Mouse (Mus musculus): ENCODE measurements at regions not wholly inside any gene's neighbourhood (a gene's known extent, or its start where the extent isn't known, plus 50 kb on each side); places are given as distances from the start of the nearest gene placed in this dataset.
A peak's percentile ranks its signal among the peaks of the same experiment; 100 is the strongest.

DNA sequence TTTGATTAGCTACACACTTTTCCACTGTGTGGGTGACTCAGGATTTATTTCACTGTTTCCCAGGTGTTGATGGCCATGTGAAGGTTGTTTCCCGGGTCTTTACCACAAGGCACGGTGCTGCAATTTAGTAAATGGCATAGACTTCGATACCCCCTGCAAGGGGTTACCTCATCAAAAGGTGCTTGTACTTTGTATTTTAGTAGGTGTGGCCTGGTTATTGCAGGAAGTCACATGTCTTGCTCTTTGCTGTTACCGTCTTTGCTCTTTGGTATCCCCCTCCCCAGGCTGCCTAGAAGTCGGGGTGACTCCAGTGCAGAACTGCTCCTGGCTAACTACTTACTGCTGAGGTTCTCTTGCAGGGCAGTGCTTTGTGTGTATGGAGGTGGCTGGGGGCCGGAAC lies 74.8 kb upstream of the Bod1 start:
- ATAC-seq (ENCODE audit: poor library complexity, severe bottlenecking): no peak

DNA sequence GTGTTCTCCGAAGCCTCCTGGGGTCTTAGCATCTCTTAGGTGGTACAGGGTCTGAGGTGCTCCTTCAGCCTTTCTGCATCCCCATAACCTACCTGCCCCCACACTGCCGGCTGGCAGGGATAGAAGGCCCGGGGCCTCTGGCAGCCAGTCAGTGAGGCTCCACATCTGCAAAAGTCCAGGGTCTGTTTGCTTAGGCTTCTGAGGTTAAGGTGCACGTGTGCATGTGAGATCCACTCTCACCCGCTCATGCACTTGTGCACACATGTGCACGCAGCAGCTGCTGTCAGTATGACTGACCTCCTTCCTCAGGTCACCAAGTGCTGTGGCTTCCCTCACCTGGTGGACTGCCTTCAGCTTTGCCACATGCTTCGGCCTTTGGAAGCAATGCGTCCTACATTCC lies 75.3 kb upstream of the Bod1 start:
- no peak for ATAC-seq (ENCODE audit: poor library complexity, severe bottlenecking)

DNA sequence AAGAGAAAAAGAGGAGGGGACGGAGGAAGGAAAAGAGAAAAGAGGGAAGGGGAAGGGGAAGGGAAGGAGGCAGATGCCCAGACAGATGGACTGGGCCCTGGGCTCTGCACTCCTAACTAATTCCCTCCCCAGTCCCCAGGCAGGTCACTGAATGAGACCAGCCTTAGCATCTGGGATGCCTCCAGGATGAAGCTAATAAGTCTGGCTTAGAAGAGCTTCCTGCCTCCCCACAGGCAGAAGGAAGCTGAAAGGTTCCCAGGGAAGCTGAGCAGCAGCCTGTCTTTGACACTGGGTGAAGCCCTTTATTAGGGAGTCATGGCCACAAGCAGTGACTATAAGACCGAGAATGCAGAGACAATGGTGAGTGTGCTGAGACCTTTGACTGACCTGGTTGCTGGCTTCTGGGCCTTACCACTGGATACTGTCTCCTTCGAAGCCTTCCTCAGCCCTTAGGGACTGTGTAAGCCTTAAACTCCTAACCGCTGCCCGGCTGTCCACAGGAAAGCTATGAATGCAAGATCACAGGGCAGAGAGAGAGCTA lies 76.7 kb upstream of the Bod1 start:
- no peak for ATAC-seq (ENCODE audit: poor library complexity, severe bottlenecking)

DNA sequence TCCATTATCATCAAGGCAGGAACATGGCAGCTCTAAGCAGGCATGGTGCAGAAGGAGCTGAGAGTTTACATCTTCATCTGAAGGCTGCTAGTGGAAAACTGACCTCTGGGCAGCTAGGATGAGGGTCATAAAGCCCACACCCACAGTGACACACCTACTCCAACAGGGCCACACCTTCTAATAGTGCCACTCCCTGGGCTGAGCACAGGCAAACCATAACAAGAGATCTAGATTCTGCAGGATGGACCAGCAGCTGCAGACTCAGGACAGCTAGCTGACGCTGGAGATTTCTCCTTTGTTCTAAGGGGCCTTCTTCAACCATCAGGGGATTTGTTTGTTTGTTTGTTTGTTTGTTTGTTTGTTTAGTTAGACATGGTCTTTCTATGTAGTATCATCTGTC lies 79.6 kb upstream of the Bod1 start:
- ATAC-seq (ENCODE audit: poor library complexity, severe bottlenecking): no peak

DNA sequence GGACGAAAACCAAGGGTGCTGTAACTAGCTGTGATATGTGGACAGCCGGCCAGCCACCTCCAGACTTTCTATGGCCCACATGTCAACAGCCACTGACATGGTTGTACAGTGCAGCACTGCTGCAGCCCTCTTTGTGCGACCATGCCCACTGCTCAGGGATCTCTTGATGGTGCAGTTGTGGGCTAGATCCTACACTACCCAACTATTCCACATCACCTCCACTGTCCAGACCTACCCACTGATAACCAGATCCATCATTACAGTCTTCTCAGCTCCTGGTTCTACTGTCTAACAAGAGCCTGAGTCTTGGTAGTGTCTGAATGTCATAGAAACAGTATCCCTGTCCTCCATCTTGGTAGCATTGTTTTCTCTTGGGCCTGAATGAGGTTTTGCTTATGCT lies 81.5 kb upstream of the Bod1 start:
- no peak for ATAC-seq (ENCODE audit: poor library complexity, severe bottlenecking)

DNA sequence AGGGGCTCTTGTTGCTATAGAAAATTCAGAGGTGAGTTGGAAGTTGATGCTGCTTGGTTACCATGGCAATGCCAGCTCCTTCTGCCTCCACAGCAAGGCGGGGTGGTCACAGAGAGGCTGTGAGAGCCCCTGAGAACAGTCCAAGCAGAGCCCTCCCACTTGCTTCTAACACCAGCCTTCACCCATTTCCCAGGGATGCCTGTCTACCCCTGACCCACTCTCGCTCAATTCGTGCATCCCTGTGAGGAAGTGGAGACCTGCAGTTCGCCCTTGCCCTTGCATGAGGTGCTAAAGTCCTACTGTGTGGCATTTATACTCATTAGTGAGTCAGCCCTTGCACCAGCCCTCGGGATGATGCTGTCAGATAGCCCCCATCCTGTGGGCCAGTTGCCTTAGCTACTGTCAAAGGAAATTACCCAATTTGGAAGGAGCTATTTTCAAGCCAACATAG lies 82.1 kb upstream of the Bod1 start:
- no peak for ATAC-seq (ENCODE audit: poor library complexity, severe bottlenecking)

DNA sequence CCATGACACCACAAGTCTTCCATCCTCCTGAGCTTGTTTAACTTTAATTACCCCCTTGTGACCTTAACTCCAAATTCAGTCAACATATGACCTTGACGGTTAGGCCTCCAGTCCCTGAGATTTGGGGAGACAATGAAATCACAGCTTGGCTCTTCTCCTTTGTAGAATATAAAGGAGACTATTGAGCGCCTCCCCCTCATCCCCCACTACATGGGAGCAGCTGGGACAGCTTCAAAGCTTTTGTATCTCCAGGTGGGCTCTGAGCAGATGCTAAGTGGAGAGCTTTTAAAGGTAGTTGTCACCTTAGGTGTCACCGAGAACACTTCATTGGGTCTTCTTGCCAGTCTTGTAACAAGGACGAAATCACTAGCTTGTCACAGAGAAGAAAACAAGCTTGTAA lies 82.7 kb upstream of the Bod1 start:
- ATAC-seq (ENCODE audit: poor library complexity, severe bottlenecking): no peak

DNA sequence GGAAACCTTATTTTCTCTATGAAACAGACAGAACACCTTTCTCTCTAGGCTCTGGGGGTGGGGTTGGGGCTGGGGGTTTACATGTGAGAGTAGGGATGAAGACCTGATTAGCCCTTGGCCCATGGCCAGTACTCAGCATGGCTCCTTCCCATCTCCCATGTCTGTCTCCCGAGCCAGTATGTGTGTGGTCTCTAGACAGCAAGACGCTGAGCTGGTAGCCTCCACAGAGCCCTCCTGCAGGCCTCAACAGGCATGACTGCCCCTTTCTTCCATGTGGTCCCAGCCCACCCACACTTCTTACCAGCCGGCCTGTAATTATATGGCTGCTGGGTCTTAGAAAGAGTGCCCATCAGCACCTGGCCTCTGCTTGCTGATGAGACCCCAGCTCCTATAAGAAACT lies 84.2 kb upstream of the Bod1 start:
- no peak for ATAC-seq (ENCODE audit: poor library complexity, severe bottlenecking)

DNA sequence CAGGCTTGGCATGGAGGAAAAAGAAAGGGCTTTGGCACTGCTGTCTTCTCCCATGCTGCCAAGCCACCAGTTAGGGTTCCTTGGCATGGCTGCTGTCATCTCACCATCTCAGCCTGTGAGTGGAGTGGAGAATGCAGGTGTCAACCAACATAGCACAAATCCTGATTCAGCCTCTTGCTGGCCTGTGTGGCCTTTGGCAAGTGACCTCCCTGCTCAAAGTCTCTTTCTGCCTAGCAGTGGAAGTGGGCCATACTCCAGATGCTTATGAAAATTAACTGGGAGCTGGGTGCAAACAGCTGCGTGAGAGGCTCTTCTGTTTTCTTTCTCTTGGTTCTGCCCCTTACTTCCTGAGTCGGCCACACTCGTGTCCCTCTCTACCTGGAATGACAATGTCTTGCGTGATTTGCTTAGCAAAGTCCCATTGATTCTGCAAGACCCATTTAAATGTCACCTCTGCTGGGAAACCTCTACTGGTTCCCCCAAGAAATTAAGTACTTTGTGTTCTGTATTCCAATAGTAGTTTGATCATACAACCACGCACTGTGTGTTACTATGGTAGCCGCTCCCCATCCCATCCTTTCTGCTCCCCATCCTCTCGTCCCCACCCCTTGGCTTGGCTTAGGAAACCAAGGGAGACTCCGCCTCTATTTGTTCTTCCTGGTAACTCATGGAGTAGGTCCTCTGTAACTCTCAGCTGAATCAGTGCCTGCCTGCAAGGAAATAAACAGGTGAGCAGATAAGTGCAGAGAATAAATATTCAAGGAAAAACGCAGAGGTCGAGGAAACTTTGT lies 84.9 kb upstream of the Bod1 start:
- no peak for ATAC-seq (ENCODE audit: poor library complexity, severe bottlenecking)

DNA sequence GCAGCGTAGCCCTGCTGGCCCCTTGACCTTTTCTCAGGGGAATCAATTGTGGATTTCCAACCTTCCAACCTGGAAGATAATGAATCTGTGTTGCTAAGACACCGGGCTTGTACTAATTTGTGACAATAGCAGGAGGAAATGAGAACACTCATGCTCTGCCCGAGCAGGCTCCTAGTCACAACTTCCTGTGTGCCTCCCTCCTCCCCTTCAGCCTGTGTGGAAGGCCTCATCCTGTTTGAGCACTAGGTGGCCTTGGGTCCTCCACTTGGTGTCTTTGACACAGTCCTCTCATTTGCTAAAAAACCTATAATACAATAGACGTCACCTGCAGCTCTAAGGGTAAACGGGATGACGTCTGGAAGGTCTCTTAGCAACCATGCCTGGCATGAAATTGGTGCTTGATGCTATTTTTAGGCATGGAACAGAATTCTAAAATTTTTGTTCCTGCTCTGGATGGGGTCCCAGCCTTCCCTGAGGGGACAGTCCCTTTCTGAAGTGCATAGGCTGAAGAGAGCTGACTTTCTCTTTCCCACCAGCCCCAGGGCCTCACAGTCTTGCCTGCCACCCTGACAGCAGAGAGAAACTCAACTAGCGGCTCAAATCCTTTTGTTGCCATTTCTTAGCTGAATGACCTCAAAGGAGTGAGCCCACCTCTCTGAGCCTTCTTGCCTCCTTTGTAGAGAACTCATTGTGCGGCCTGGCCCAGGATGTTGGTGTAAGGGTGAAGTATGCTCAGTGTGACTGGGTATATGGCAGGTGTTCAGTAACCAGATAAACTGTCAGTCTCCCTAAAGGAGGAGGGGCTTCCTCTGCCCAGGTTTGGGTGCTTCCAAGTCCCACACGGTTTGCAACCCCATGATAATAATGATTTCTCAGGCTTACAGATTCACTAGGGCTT lies 88.4 kb upstream of the Bod1 start:
- ATAC-seq (ENCODE audit: poor library complexity, severe bottlenecking): 0 out of 2 replicates have a peak, but pooled peaks have one; percentile 24

DNA sequence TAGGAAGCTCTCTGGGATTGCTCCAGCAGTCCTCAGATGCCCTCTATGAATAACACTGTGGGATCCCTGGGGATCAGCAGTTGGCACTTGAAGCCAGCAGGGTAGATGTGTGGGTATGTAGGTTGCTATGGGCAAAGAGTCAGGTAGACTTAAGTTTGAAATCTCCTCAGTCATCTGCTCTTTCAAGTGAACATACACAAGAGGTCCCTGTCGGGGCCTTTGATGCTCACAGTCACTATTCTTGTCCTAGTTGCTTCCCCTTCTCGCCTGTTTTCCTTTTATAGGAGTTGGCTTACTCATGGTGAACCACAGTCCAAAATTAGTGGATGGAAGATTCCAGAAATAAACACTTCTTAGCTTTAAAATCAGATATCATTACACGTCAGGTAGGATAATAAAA lies 92.2 kb upstream of the Bod1 start:
- ATAC-seq (ENCODE audit: poor library complexity, severe bottlenecking): no peak

DNA sequence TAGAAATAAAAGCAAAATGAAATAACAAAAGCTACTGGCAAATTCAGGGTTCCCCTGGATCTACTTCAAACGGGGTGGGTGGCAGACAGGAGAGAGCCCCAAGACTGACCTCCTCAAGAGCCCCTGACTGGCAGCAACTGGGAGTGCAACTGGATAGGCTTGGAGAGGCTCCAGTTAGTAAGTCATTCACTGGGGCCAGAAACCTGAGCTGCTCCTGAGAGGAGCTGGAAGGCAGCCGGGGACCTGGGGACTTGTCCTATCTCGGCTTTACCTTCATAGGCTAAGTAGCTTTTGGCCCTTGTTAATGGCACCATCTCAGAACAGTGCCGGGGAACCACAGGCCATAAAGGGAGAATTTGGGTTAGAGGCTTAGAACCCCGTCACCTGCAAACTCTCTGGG lies 94.6 kb upstream of the Bod1 start:
- ATAC-seq (ENCODE audit: poor library complexity, severe bottlenecking): no peak

DNA sequence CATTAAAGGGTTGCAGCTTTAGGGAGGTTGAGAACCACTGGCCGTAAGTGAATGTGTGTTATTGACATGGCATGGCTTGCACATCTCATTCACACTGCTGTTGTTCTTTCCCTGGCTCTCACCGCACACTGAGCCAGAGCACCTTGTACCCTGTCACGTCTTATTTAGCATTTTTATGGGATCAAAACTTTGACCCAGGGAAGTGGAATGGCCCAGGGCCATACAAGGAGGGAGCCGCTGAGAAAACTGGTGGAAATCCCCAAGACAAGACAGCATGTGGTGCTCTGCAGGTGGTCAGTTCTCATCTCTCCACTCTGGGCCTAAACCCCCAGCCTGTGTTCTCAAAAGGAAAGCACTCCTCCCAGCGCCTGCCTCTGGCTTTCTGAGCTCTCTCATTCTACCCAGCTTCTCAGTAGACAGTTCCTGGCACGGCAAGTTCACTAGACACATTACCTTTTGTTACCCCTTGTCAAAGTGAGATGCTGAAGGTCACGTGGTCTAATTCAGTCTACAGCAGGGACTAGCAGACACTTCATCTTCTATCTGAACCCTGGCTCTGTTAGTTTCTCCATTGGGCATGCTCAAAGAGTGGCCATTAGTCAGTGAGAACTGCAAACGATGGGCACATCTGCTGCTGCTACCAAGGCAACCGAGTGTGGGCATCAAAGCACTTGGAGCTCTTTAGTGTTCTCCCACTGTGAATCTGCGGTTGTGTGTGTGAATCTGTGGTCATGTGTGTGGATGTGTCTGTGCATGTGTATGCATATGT lies 96.2 kb upstream of the Bod1 start:
- no peak for ATAC-seq (ENCODE audit: poor library complexity, severe bottlenecking)

DNA sequence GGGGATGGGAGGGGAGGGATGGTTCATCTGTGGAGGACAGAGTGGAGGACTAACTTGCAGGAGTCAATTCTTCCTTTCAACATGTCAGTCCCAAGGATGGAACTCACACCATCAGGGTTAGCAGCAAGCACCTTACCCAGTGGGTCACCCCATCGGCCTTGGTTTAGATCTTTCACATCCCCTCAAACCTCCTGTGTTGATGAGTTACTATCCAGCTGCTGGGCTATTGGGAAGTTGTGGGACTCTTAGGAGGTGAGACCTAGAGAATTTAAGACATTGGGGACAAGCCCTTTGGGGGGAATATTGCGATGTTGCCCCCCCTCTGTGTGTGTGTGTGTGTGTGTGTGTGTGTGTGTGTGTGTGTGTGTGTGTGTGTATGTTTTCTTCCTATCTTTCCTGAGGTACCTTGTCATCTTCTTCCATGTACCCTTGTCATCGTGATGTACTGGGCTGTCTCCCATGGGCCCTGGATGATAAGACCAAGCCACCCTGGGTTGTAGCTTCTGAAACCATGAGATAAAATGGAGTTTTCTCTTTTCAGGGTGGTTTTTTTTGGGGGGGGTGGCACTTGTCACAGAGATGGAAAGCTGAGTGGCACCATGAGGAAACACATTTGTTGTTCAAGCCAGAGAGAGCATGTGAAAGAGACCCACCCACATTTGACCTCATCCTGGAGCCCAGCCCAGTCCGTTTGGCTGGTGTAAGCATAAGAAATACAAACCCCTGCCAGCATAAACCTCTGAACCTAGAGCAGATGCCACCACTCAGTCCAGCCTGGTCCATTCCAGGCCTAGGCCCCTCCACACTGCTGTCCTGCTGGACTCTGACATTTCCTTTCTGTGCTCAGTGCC lies 98.3 kb upstream of the Bod1 start:
- no peak; the same call in 1 of the 2 replicates for ATAC-seq (ENCODE audit: poor library complexity, severe bottlenecking)

DNA sequence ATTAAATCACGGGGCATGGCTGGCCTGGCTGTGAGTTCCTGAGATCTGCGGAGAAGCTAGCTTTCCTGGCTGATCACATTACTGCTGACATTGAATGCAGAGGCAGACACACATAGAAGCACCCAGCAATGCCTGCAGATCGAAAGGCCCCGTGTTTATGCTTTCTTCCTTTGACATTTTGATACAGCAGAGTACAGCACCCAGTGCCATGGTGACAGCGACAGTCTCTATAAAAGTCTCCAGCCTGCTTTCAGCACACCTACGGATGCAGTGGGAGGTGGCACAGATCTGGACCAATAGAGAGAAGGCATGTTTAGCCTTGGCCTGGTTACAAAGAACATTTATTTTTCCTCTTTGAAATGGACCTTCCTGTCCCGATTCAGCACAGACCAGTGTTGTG lies 99.2 kb upstream of the Bod1 start:
- ATAC-seq (ENCODE audit: poor library complexity, severe bottlenecking): no peak

DNA sequence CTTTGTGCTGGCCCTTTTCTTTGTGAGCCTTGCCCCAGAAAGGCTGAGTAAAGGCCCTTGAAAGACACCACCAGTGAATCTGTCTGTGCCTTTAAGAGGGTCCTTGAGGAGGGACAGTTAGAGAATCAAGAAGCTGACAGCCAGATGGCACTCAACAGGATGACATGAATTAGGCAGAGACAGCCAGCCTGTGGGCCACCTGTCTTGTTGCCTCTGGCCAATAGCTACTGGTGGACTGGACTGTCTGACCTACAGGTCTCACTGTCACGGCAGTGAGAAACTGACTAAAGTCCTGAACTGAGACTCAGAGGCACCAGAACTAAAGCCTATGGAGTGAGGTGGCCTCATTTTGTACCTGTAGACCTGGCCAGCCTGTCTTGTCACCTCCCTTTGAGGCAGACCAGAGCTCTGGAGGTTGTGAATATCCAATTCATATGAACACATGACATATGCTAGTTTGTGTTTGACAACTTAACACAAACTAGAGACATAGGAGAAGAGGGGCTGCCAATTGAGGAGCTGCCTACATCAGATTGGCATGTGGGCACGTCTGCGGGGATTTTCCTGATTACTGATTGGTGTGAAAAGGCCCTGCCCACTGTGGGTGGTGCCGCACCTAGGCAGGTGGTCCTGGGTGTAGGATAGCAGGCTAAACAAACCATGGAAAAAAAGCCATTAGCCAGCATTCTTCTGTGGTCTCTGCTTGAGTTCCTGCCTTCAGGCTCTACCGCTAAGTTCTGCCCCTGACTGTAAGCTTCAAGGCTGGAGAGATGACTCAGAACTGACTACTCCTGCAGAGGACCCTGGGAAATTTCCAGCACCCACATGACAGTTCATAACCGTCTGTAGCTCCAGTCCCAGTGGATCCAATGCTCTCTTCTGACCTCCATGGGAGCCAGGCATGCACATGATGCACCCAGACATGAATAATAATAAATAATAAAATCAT lies 100.1 kb upstream of the Bod1 start:
- no peak for ATAC-seq (ENCODE audit: poor library complexity, severe bottlenecking)

DNA sequence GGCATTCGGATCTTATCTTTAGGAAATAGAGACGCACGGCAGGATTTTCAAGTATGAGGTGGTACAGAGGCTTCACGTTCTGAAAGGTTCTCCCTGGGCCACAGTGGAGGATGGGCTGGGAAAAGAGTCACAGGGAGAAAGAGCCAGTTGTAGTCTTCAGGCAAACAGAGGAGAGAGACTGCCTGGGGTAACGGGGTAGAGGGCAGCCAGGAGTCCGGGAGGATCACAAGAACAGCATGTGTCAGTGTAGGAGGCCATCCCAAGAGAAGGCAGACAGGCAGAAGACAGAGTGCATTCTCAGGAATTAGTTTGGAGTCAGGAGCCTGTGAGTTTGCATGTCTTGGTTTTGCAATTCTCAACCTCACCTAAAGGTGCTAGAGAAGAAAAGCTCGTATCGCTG lies 94.5 kb upstream of the Cpeb4 start:
- ATAC-seq (ENCODE audit: poor library complexity, severe bottlenecking): no peak

DNA sequence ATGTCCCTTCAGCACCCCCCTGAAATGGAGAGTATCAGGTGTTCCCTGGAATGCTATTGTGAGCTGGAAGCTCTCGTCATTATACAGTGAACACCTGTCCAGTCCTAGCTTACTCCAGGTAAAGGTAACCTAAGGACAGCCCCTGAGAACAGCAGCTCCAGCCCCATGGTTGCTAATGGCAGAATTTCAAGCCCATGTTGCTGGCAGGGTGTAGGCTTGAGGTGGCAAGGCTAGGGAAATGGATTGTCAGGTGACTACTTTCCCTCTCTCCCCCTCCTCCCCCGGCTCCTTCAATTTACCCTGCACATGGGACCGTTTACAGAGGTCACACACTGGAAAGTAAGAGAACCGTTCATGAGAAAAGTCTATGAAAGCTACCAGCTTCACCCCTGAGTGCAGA lies 93.2 kb upstream of the Cpeb4 start:
- ATAC-seq (ENCODE audit: poor library complexity, severe bottlenecking): no peak

DNA sequence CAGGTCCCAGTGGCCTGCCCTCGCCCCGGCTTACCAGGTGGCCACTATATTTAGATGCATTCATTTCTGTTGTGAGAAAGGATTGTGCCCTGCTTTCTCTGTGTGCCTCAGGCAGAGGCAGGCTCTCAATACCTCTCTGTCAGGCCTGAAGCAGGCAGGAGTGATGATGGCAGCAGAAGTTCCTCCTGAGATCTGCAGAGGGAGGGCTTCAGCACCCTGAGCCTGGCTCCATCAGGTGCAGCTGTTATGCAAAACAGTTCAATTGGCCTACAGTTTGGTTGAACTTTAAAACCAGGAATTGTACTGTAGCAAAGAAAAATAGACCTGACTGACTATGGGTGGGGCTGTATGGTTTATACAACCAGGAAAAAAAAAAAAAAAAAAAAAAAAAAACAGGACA lies 92.7 kb upstream of the Cpeb4 start:
- no peak for ATAC-seq (ENCODE audit: poor library complexity, severe bottlenecking)

Measured in megakaryocyte, adult 5-6 weeks (primary cell).